Mouse (Mus musculus) T-helper 2 cell (primary cell): ENCODE measurements around the gene Polr2e.

Experiments used
- in situ Hi-C: fragments of 300-600 bp; cut with MboI, MseI; formaldehyde crosslinking; loops from one replicate; pipeline ENCODE4 v1.15.1; 2025; ENCODE audit warnings: high pct_unique_total_duplicates

Gene Polr2e

DNA sequence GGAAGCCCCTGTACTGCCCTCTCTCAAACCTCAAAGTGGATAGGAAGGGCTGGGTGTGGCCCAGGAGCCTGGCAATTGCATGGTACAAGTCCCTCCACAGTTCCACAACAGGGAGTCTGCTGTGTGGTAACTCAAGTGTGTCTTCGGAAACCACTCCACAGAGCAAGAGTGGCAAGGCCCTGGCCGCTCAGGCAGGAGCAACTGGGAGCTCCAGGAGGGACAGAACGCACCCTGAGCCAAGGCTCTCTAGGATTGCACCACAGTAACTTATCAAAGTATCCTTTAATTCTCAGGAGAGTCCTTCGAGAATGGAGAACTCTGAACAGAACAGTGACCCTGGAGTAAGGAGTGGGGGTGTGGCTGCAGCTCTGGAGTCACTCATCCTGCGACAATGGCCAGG, 3.9 kb downstream of the Polr2e start:
- in situ Hi-C loops: no loop called here

- in situ Hi-C loops: no loop called here
Measured at GRCm38 (mm10) chr10:80035148-80035547, 4.4 kb downstream of the Polr2e start.

DNA sequence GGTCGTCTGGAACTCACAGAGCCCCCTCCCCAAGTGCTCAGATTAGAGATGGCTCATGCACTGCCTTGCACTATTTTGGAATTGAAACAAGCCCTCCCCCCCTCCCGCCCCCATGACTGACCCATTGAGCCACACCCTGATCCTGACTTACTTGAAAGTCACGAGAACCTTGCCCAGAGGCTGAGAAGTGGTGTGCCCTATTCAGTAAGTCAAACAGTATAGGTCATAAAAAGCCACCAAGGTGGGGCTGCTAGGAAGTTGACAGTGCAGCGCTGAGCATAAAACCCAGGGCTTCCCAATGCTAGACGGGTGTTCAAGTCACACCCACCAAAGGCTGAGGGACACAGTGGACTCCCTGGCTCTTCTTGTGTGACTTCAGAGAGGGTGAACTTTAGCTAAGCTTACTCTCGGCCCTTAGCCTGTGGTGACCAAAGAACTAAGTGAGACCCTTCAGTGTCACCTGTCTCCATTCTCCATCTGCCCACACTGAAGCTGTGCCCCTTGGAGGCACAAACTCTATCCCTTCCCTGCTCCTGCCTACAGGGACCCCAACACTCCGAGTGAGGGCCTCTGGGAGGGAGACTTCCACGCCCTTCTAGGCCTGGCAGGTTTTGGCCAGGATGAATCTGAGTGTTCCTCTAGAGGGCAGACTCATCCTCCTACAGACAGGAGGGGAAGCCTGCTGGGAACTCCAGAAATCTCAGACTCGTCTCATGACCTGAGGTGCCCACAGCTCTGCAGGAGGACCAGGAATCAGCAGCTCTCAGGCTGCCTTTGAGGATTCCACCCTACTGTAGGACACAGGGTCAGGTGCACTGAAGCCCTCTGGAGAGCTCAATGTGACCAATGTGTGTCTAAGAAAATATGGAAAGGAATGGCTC, 5.8 kb downstream of the Polr2e start:
- in situ Hi-C loops: loop anchor here (5.0 kb wide), 1 partner anchor 36 kb away; the partner anchor contains the start of gene Abca7

- in situ Hi-C loops: loop anchor here (5.0 kb wide), 1 partner anchor 36 kb away; the partner anchor contains the start of gene Abca7
Measured at GRCm38 (mm10) chr10:80032799-80033480, 6.7 kb downstream of the Polr2e start.

GRCm38 (mm10) chr10:80030736-80031135, 8.9 kb downstream of the Polr2e start:
- in situ Hi-C loops: loop anchor here (5.0 kb wide), 1 partner anchor 33 kb away; the partner anchor contains the start of gene Abca7

GRCm38 (mm10) chr10:80030191-80030590, 9.4 kb downstream of the Polr2e start:
- in situ Hi-C loops: loop anchor here (5.0 kb wide), 1 partner anchor 33 kb away; the partner anchor contains the start of gene Abca7

DNA sequence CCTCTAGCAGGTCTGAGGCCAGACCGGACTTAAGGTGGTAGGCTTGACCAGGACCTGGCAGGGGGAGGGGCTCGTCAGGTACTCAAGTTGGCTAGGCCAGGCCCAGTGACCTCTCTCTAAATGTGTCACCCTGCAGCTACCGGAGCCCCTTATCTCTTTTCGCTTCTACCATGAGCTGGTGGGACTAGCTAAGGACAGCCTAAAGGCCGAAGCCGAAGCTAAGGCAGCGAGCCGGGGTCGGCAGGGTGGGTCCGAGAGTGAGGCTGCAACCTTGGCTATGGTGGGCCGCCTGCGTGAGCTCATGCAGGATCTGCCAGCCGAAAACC, 11.1 kb downstream of the Polr2e start:
- in situ Hi-C loops: no loop called here

DNA sequence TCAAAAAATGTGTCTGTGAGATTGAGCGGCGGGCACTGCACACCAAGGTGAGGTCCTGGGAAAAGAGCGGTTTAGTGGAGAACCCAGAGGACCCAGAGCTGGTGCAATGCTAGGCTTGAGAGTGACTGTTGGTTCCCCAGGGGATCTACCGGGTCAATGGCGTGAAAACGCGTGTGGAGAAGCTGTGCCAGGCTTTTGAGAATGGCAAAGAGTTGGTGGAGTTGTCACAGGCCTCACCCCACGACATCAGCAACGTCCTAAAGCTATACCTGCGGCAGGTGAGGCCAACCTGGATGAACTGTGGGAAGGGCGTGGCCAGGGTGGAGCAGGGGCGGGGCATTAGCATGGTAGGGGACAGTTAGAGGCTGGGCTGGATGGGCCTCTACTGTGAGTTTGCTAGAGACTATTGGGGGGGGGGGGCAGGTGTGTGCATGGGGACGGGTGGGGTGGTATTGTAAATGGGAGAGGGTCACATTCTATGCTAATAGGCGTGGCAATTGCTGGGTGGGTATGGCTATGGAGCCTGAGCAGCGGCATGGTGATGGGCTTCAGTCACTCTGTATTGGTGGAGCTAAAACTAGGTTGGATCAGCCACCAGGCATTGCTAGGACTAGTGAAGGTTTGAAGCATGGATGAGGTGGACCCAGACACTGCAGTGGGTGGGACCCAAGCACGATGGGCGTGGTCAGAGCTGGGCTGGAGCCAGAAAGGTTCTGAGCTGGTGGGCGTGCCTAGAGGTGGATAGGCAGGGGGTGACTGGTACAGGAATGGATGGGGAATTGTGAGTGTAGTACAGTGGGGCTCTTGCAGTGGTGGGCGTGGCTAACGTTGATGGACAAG, 11.7 kb downstream of the Polr2e start:
- in situ Hi-C loops: no loop called here

GRCm38 (mm10) chr10:80025889-80026288, 13.7 kb downstream of the Polr2e start:
- in situ Hi-C loops: no loop called here

DNA sequence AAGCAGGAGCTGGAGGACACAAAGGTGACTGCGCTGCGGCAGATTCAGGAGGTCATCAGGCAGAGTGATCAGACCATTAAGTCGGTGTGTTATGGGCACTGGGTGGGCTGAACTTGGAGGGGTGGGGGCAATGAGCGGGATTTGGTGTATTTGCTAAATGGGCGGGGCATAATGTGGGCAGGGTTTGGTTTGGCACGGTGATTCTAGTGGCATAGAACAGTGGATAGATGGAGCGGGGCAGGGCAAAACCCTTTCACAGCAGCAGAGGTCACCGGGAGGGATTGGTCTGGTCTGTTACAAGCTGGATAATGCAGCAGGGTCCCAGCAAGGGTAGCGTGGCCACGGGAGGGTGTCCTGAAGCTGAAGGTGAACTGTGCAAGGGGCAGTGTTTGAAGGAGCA, 14.1 kb downstream of the Polr2e start:
- in situ Hi-C loops: no loop called here

DNA sequence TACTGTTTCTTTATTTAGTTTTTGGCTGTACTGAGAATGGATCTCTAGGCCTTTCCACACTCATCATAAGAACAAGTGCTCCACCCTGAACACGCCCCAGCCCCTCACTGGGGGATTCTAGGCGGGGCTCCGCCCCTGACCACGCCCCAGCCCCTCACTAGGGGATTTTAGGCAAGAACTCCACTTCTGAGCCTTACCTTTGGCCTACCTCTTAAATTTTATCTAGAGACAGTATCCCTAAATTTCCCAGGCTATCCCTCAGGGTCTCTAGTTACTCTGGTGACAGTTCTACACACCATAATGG, 14.6 kb downstream of the Polr2e start:
- in situ Hi-C loops: no loop called here

GRCm38 (mm10) chr10:80024229-80025043, 15.2 kb downstream of the Polr2e start:
- in situ Hi-C loops: no loop called here

DNA sequence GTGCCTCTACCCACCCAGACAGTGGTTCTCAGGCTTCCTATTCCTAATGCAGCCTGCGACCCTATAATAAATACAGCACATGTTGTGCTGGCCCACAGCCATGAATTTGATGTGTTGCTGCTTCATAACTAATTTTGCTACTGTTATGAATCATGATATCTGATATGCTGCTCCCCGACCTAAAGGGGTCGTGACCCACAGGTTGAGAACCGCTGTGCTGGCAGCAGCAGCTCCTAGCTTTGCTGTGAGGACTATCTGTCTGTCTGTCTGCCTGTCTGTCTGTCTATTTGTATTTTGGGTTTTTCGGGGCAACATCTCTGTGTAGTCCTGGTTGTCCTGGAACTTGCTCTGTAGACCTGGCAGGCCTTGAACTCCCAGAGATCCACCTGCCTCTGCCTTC, 15.8 kb downstream of the Polr2e start:
- in situ Hi-C loops: no loop called here

GRCm38 (mm10) chr10:80022806-80023205, 16.8 kb downstream of the Polr2e start:
- in situ Hi-C loops: no loop called here

DNA sequence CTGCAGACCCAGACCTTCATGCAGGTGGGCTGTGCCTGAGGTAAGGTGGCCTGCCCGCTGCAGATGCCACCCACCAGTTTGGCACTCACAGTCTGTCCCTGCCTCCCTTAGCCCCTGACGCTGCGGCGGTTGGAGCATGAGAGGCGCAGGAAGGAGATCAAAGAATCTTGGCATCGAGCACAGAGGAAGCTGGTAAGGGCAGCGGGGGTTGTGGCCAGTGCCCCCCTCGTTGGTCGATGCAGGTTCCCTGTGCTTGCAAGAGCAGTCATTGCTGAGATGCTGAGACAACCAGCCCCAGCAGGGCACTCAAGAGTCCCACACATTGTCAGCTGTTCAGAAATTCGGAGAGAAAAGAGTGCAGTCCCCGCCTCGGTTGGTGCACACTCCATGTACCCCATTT, 17.4 kb downstream of the Polr2e start:
- in situ Hi-C loops: no loop called here

DNA sequence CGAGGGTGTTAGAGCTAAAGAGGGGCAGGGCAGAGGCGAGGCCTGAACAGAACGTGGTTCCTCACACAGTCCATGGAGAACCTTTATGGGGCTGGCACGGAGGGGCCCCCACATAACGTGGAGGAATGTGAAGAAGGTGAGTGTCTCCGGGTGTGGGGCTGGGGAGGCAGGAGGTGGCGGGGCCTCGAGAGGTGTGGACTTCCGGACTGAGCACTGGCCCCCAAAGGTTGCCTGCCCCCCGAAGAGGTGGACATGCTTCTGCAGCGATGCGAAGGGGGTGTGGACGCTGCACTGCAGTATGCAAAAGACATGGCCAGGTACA, 18.3 kb downstream of the Polr2e start:
- in situ Hi-C loops: no loop called here

- in situ Hi-C loops: no loop called here
Measured at GRCm38 (mm10) chr10:80020603-80021319, 18.8 kb downstream of the Polr2e start.

DNA sequence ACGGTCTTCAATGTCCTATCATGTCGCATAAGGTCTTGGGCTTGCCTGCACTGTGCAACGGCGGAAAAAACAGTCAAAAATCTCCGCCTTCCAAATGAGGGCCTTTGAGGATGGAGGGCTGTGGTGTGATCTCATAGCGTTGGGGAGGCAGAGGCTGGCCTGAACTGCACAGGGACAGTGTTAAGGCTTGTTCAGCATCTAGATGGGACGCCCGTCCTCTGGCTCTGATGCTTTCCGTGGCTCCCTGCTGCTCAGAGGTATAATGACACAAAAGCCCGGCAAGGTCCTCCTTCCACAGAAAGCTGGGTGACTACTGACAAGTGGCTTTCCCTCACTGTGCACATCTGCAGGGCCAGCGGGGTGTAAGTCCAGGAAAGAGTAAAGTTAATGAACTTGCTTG, 19.4 kb downstream of the Polr2e start:
- in situ Hi-C loops: no loop called here

- in situ Hi-C loops: no loop called here
Measured at GRCm38 (mm10) chr10:80019471-80020131, 20.0 kb downstream of the Polr2e start.

GRCm38 (mm10) chr10:80018739-80019297, 20.8 kb downstream of the Polr2e start:
- in situ Hi-C loops: no loop called here
